Mouse (Mus musculus): ENCODE measurements around the gene Ankrd1. TPM values are rescaled to one million over a fixed set of nuclear protein-coding genes. Genes with fewer than 3 reads are reported as not detected.

The Ankrd1 gene
- 0.11 and 0.16 TPM in 2 replicates for polyA plus RNA-seq (2015; fragmentation: Nextera tagmentation; extraction: Ambion mirVana)

DNA sequence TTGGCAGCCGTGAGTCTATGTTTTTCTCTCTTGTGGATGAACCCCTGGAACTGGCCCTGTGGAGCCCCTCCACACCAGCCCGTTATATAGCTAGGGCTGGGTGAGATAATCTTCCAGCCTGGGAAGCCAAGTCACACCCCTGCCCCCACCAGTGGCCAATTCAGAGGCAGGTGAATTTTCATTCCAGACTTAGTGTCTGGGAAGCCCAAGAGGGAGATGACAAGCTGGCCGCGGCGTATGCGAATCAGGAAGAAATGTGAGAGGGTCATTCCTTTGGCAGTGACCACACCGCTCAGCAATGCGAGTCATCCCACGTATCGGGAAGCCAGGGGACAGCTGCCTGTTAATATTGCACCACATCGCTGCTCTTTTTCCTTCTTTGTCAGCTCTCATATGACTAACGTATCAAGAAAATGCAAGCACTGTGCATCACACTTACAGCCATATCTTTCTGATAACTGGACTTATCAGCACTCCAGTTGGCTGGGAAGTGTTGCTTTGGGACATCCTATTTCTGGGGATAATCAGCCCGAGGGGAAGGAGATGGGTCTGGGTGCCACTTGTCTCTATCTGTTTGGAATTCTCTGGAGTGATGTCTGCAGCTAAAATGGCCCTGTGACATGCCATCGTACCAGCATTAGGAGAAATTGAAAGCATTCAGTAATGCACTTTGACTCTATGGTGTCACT, at the start of gene Ankrd1:
Ankrd1 (minus strand) TSS at position 317 of the 689 bp plus-strand sequence.
- Histone ChIP-seq H3K4me2 (ENCODE audit: low read length) (no peak within 1 kb of the TSS), H3K9ac (ENCODE audit: low read depth, low read length) (no peak within 1 kb of the TSS), H3K27ac (ENCODE audit: low read depth, low read length) (no peak within 1 kb of the TSS), H3K4me3 (ENCODE audit: low read length) (no peak within 1 kb of the TSS), H3K27me3 (replicated peaks; ENCODE audit: control insufficient read depth, insufficient read depth, low read length) (no peaks in the 10 kb centered on the region), H3K9me3 (ENCODE audit: control insufficient read depth, low read length) (peaks cover 3% of the 10 kb centered on the region; the same call in 1 of the 2 replicates), H3K36me3 (ENCODE audit: control insufficient read depth, insufficient read depth, low read length) (no peaks in the 10 kb centered on the region), H3K4me1 (ENCODE audit: control insufficient read depth, insufficient read depth, low read depth, low read length) (no peaks in the 10 kb centered on the region)
- 84% methylated on average over 14 of the region's 14 CpGs for WGBS
- ATAC-seq: no peak

DNA sequence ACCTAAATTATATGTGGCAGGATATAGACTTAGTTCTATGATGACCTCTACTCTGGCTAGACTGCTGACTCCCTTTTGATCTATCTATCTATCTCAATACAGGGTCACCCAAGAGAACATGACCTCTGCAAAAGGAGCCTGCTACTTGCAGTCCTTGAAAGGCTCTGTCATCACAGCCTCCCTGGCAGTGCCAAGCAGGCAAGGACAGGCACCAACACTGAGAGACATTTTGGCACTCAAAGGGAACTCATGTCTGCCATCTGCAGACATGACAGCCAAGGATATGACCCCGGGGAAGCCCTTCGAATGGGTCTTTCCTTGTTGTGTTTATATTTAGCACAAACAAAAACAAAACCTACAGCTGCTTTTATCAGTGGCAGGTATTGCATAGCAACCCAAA, 49.2 kb upstream of the Ankrd1 start:
- Histone ChIP-seq H3K36me3 (ENCODE audit: control insufficient read depth, insufficient read depth, low read length) (no peaks in the 10 kb centered on the region), H3K9me3 (ENCODE audit: control insufficient read depth, low read length) (no peaks in the 10 kb centered on the region), H3K4me3 (ENCODE audit: low read length) (no peak overlapping the region), H3K27ac (ENCODE audit: low read depth, low read length) (no peak overlapping the region), H3K27me3 (replicated peaks; ENCODE audit: control insufficient read depth, insufficient read depth, low read length) (no peaks in the 10 kb centered on the region), H3K9ac (ENCODE audit: low read depth, low read length) (no peak overlapping the region), H3K4me1 (ENCODE audit: control insufficient read depth, insufficient read depth, low read depth, low read length) (no peaks in the 10 kb centered on the region), H3K4me2 (ENCODE audit: low read length) (no peak overlapping the region)
- 87% methylated on average over 2 of the region's 2 CpGs for WGBS
- ATAC-seq: no peak

DNA sequence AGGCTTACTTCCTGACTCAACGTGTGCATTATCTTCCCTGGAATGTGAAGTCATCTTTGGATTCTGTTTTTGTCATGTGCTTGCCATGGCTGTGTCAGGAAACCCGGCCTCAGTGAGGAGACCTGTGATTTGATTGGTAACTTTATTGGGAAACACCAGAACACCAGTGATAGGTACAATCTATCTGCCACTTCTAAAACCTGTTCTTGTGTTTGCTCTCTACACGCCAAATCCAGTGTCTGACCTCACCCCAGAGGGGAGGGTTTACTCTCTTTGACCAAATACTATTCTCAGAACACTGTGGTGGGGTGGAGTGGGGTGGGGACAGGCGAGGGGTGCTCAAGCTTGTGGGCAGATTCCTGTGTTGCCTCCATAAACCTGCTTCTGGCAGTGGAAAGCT, 48.2 kb upstream of the Ankrd1 start:
- H3K9ac ChIP-seq (ENCODE audit: low read depth, low read length): no peak overlapping the region
- H3K4me2 ChIP-seq (ENCODE audit: low read length): no peak overlapping the region
- no peak for ATAC-seq
- no peak overlapping the region for H3K27ac ChIP-seq (ENCODE audit: low read depth, low read length)
- no peaks in the 10 kb centered on the region for H3K36me3 ChIP-seq (ENCODE audit: control insufficient read depth, insufficient read depth, low read length)
- 86% methylated on average over 4 of the region's 4 CpGs for WGBS
- no peaks in the 10 kb centered on the region for H3K9me3 ChIP-seq (ENCODE audit: control insufficient read depth, low read length)
- H3K27me3 ChIP-seq (replicated peaks; ENCODE audit: control insufficient read depth, insufficient read depth, low read length): no peaks in the 10 kb centered on the region
- H3K4me3 ChIP-seq (ENCODE audit: low read length): no peak overlapping the region
- H3K4me1 ChIP-seq (ENCODE audit: control insufficient read depth, insufficient read depth, low read depth, low read length): no peaks in the 10 kb centered on the region

DNA sequence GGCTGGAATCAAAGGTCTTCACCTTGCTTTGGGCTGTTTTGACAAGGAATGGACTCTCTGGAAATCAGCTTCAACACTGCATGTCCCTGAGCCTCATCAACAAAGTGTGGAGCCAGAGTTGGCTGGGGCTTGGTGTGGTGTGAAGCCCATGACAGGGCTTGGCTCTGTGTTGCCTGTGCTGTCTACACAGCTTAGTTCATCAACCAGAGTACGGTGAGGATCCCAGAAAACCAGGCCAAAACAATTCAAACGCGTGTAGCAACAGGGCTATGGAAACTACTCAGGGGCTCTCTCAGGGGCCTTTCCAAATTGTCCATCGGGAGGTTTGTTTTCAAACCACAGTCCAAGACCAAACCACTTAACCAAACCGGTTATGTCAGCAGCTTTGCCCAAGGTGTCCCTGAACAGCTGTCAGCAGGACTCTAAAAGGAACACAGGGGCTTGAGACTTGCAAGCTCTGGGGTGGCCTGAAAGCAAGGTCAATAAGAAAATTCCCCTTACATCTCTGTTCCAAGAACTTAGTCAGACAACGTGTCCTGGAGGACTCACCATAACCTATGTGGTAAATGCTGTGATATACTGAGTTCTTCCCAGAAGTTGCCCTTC, 47.5 kb upstream of the Ankrd1 start:
- no peaks in the 10 kb centered on the region for H3K4me1 ChIP-seq (ENCODE audit: control insufficient read depth, insufficient read depth, low read depth, low read length)
- H3K27ac ChIP-seq (ENCODE audit: low read depth, low read length): no peak overlapping the region
- no peak overlapping the region for H3K4me2 ChIP-seq (ENCODE audit: low read length)
- ATAC-seq: no peak
- 90% methylated on average over 6 of the region's 6 CpGs for WGBS
- no peaks in the 10 kb centered on the region for H3K9me3 ChIP-seq (ENCODE audit: control insufficient read depth, low read length)
- H3K4me3 ChIP-seq (ENCODE audit: low read length): no peak overlapping the region
- no peak overlapping the region for H3K9ac ChIP-seq (ENCODE audit: low read depth, low read length)
- no peaks in the 10 kb centered on the region for H3K27me3 ChIP-seq (replicated peaks; ENCODE audit: control insufficient read depth, insufficient read depth, low read length)
- H3K36me3 ChIP-seq (ENCODE audit: control insufficient read depth, insufficient read depth, low read length): no peaks in the 10 kb centered on the region

DNA sequence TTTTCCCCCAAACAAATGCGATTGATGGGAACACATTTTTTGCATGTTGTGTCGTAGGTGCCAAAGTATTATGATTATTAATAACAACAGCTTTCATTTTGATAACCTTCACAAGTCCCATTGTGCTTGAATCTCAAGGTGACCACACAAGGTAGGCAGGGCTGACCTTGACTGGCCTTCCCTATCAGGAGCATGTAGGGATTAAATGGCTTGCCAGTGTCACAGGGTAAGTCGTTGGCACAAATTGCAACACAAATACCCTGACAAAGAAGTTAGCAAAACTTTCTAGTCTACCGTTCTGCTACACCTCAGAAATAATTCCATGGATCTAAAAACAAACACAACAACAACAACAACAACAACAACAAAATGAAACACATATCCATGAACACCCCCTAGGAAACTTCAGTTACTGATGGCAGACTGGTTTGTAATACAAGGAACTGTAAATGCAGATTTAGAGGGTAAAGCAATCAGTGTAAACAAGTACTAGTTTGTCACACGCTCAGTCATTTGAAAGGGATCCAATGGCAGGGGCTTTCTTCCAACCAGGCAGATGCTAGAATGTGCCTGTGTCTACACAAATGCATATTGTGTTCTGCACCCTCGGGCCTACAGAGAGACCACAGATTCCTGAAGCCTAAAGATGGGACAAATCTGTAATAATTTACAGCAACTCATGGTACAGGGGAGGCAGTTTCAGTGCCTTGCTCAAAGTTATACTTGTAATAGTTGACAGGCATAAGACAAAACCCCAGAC, 46.7 kb upstream of the Ankrd1 start:
- Histone ChIP-seq H3K4me1 (ENCODE audit: control insufficient read depth, insufficient read depth, low read depth, low read length) (no peaks in the 10 kb centered on the region), H3K4me2 (ENCODE audit: low read length) (no peak overlapping the region), H3K27me3 (replicated peaks; ENCODE audit: control insufficient read depth, insufficient read depth, low read length) (no peaks in the 10 kb centered on the region), H3K27ac (ENCODE audit: low read depth, low read length) (no peak overlapping the region), H3K9me3 (ENCODE audit: control insufficient read depth, low read length) (no peaks in the 10 kb centered on the region), H3K36me3 (ENCODE audit: control insufficient read depth, insufficient read depth, low read length) (no peaks in the 10 kb centered on the region), H3K9ac (ENCODE audit: low read depth, low read length) (no peak overlapping the region), H3K4me3 (ENCODE audit: low read length) (no peak overlapping the region)
- ATAC-seq: no peak
- WGBS: 87% methylated on average over 6 of the region's 6 CpGs

DNA sequence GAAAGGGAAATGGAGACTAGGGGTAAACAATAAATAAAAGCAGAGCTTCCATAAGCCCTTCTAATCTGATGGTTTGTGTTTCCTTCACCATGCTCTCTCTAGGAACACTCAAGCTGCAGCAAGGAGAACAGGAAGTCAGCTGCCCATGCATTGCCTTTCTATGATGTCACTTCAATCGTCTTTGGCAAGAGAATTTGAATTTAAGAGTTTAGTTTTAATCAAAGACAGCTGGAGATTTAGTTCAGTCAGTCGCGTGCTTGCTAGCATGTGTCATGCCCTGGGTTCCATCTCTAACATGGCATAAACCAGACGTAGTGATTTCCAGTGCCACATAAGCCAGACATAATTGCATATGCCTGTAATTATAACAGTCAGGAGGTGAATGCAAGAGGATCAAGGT, 45.5 kb upstream of the Ankrd1 start:
- Histone ChIP-seq H3K9ac (ENCODE audit: low read depth, low read length) (no peak overlapping the region), H3K27ac (ENCODE audit: low read depth, low read length) (no peak overlapping the region), H3K4me1 (ENCODE audit: control insufficient read depth, insufficient read depth, low read depth, low read length) (no peaks in the 10 kb centered on the region), H3K9me3 (ENCODE audit: control insufficient read depth, low read length) (no peaks in the 10 kb centered on the region), H3K27me3 (replicated peaks; ENCODE audit: control insufficient read depth, insufficient read depth, low read length) (no peaks in the 10 kb centered on the region), H3K4me3 (ENCODE audit: low read length) (no peak overlapping the region), H3K4me2 (ENCODE audit: low read length) (no peak overlapping the region), H3K36me3 (ENCODE audit: control insufficient read depth, insufficient read depth, low read length) (no peaks in the 10 kb centered on the region)
- ATAC-seq: no peak
- WGBS: 83% methylated on average over 4 of the region's 4 CpGs

DNA sequence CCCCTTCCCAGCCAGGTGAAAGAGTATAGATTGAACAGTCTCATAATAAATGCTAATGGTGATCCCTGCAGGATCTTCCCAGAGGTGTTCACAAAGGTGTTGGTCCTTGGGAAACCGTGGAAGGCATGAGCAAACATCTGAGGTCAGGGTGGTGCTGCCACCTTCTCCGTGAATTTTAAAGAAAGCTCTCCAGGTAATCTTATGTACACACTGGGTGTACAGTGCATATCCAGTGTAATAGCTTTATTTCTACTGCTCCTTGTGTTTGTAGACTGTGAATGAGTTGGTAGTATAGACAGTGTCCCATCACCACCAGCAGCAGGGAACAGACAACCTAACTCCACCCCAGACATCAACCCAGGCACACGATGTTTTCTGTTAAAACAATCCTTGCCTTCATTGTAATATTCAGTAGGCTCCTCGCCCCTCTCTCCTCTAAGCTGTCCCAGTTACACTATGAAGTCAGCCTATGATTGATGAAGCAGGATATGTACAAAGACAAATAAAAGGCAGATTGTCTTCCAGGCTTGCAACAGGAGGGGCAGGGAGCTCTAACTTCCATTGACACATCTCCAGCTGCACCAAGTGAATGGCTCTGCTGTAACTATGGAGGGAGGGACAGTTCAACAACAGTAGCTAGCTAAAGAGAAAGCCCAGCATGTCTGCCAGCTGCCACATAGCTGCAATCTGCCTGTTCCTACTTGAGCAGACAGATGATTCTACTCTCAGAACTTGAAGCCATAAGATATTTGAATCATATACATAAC, 30.5 kb upstream of the Ankrd1 start:
- H3K9ac ChIP-seq (ENCODE audit: low read depth, low read length): no peak overlapping the region
- H3K36me3 ChIP-seq (ENCODE audit: control insufficient read depth, insufficient read depth, low read length): no peaks in the 10 kb centered on the region
- ATAC-seq: peak; percentile 70
- H3K27me3 ChIP-seq (replicated peaks; ENCODE audit: control insufficient read depth, insufficient read depth, low read length): no peaks in the 10 kb centered on the region
- no peak overlapping the region for H3K4me3 ChIP-seq (ENCODE audit: low read length)
- 64% methylated on average over 4 of the region's 4 CpGs for WGBS
- H3K9me3 ChIP-seq (ENCODE audit: control insufficient read depth, low read length): no peaks in the 10 kb centered on the region
- no peak overlapping the region for H3K27ac ChIP-seq (ENCODE audit: low read depth, low read length)
- no peak overlapping the region for H3K4me2 ChIP-seq (ENCODE audit: low read length)
- no peaks in the 10 kb centered on the region for H3K4me1 ChIP-seq (ENCODE audit: control insufficient read depth, insufficient read depth, low read depth, low read length)

DNA sequence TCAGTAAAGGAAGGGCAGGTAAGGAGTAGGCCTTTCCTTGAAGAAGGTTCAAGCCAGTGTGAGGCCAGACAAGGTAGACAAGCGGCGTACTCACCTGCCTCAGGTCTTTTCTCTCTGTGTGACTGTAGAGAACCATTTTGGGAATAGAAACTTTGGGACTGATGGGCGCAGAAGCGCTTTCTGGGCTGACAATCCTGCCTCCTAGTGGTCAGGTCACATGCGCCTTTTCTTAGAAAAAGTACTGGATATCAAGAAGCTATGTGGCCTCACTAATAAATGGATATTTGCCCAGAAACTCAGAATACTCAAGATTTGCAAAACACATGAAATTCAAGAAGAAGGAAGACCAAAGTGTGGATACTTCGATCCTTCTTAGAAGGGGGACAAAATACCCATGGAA, 28.7 kb upstream of the Ankrd1 start:
- H3K9ac ChIP-seq (ENCODE audit: low read depth, low read length): no peak overlapping the region
- no peak overlapping the region for H3K4me2 ChIP-seq (ENCODE audit: low read length)
- no peaks in the 10 kb centered on the region for H3K27me3 ChIP-seq (replicated peaks; ENCODE audit: control insufficient read depth, insufficient read depth, low read length)
- no peak for ATAC-seq
- no peaks in the 10 kb centered on the region for H3K4me1 ChIP-seq (ENCODE audit: control insufficient read depth, insufficient read depth, low read depth, low read length)
- H3K36me3 ChIP-seq (ENCODE audit: control insufficient read depth, insufficient read depth, low read length): no peaks in the 10 kb centered on the region
- H3K27ac ChIP-seq (ENCODE audit: low read depth, low read length): no peak overlapping the region
- WGBS: 83% methylated on average over 6 of the region's 6 CpGs
- no peak overlapping the region for H3K4me3 ChIP-seq (ENCODE audit: low read length)
- no peaks in the 10 kb centered on the region; the same call in 1 of the 2 replicates for H3K9me3 ChIP-seq (ENCODE audit: control insufficient read depth, low read length)

DNA sequence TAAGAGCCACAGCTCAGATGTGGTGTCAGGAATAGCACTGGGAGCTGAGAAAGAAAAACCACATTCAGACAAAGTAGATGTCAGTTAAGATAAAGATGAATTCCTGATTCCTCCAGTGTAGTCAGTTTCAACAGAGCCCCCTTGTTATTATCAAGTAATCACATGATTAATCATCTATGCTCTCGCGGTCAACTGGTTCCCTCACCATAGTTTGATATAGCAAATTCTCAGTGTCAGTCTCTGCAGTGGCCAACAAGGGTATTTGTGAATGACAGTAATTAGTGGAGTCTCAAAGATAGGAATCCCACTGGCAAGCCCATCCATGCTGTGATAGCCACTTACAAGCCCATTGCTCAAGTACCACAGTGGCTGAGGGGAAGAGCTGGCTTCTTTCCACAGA, 23.7 kb upstream of the Ankrd1 start:
- Histone ChIP-seq H3K4me3 (ENCODE audit: low read length) (no peak overlapping the region), H3K27me3 (replicated peaks; ENCODE audit: control insufficient read depth, insufficient read depth, low read length) (no peaks in the 10 kb centered on the region), H3K4me1 (ENCODE audit: control insufficient read depth, insufficient read depth, low read depth, low read length) (no peaks in the 10 kb centered on the region), H3K27ac (ENCODE audit: low read depth, low read length) (no peak overlapping the region), H3K9me3 (ENCODE audit: control insufficient read depth, low read length) (no peaks in the 10 kb centered on the region; the same call in 1 of the 2 replicates), H3K9ac (ENCODE audit: low read depth, low read length) (no peak overlapping the region), H3K4me2 (ENCODE audit: low read length) (no peak overlapping the region), H3K36me3 (ENCODE audit: control insufficient read depth, insufficient read depth, low read length) (no peaks in the 10 kb centered on the region)
- no peak for ATAC-seq
- WGBS: 93% methylated on average over 2 of the region's 2 CpGs
